Mouse (Mus musculus): Measurements from ENCODE around the gene Gpbp1. TPM values are rescaled to one million over a fixed set of nuclear protein-coding genes. Genes with fewer than 3 reads are reported as not detected.

Gpbp1 gene
- polyA plus RNA-seq, 1 experiment, result 188 TPM

GRCm38 (mm10) chr13:111488651-111489501 lies 1.0 kb downstream of the Gpbp1 start:
- Histone ChIP-seq H3K9ac (ENCODE audit: low read depth, poor library complexity, severe bottlenecking) (peak overlapping the region; percentile 99), H3K27me3 (ENCODE audit: control insufficient read depth, insufficient read depth, low read length, poor library complexity, severe bottlenecking) (peaks cover 3% of the 10 kb centered on the region; the same call in 1 of the 2 replicates), H3K4me1 (ENCODE audit: control insufficient read depth, insufficient read depth, low read length) (peaks cover 2% of the 10 kb centered on the region)

GRCm38 (mm10) chr13:111477695-111478094 lies 12.2 kb downstream of the Gpbp1 start:
- Histone ChIP-seq H3K4me3 (ENCODE audit: low read depth, low read length) (no peak overlapping the region), H3K4me1 (ENCODE audit: control insufficient read depth, insufficient read depth, low read length) (no peaks in the 10 kb centered on the region), H3K27me3 (ENCODE audit: control insufficient read depth, insufficient read depth, low read length, poor library complexity, severe bottlenecking) (no peaks in the 10 kb centered on the region), H3K36me3 (ENCODE audit: control insufficient read depth, insufficient read depth, low read length, poor library complexity, severe bottlenecking) (peaks cover 26% of the 10 kb centered on the region), H3K9ac (ENCODE audit: low read depth, poor library complexity, severe bottlenecking) (no peak overlapping the region), H3K9me3 (replicated peaks; ENCODE audit: control insufficient read depth, insufficient read depth, low read length, poor library complexity, severe bottlenecking) (no peaks in the 10 kb centered on the region), H3K27ac (ENCODE audit: insufficient read depth, low read length) (no peak overlapping the region)
- TF ChIP-seq POLR2A (IDR thresholded peaks at IDR 0.05; ENCODE audit: insufficient read depth, low read length) (no peak), CTCF (IDR thresholded peaks at IDR 0.05; ENCODE audit: low read depth, low read length) (no peak), EP300 (IDR thresholded peaks at IDR 0.05; ENCODE audit: insufficient read depth, low read depth, low read length) (no peak)

More at GRCm38 (mm10) chr13:111488651-111489501, 1.0 kb downstream of the Gpbp1 start:
- H3K36me3 ChIP-seq (ENCODE audit: control insufficient read depth, insufficient read depth, low read length, poor library complexity, severe bottlenecking), result peaks cover 14% of the 10 kb centered on the region
- TF ChIP-seq POLR2A (IDR thresholded peaks at IDR 0.05; ENCODE audit: insufficient read depth, low read length), result no peak
- TF ChIP-seq CTCF (IDR thresholded peaks at IDR 0.05; ENCODE audit: low read depth, low read length), result no peak
- TF ChIP-seq EP300 (IDR thresholded peaks at IDR 0.05; ENCODE audit: insufficient read depth, low read depth, low read length), result no peak
- peak overlapping the region; percentile 1; the same call in 1 of the 2 replicates for H3K27ac ChIP-seq (ENCODE audit: insufficient read depth, low read length)
- no peaks in the 10 kb centered on the region for H3K9me3 ChIP-seq (replicated peaks; ENCODE audit: control insufficient read depth, insufficient read depth, low read length, poor library complexity, severe bottlenecking)
- H3K4me3 ChIP-seq (ENCODE audit: low read depth, low read length), result peak overlapping the region; percentile 76

- Histone ChIP-seq H3K27ac (ENCODE audit: insufficient read depth, low read length) (no peak overlapping the region), H3K36me3 (ENCODE audit: control insufficient read depth, insufficient read depth, low read length, poor library complexity, severe bottlenecking) (peaks cover 24% of the 10 kb centered on the region), H3K4me3 (ENCODE audit: low read depth, low read length) (no peak overlapping the region), H3K9me3 (replicated peaks; ENCODE audit: control insufficient read depth, insufficient read depth, low read length, poor library complexity, severe bottlenecking) (no peaks in the 10 kb centered on the region), H3K4me1 (ENCODE audit: control insufficient read depth, insufficient read depth, low read length) (no peaks in the 10 kb centered on the region), H3K27me3 (ENCODE audit: control insufficient read depth, insufficient read depth, low read length, poor library complexity, severe bottlenecking) (no peaks in the 10 kb centered on the region), H3K9ac (ENCODE audit: low read depth, poor library complexity, severe bottlenecking) (no peak overlapping the region; the same call in 1 of the 2 replicates)
- TF ChIP-seq EP300 (IDR thresholded peaks at IDR 0.05; ENCODE audit: insufficient read depth, low read depth, low read length), result no peak
- TF ChIP-seq CTCF (IDR thresholded peaks at IDR 0.05; ENCODE audit: low read depth, low read length), result no peak
- no peak for TF ChIP-seq POLR2A (IDR thresholded peaks at IDR 0.05; ENCODE audit: insufficient read depth, low read length)
Measured at GRCm38 (mm10) chr13:111470562-111471237, 19.2 kb downstream of the Gpbp1 start.

- no peak overlapping the region for H3K27ac ChIP-seq (ENCODE audit: insufficient read depth, low read length)
- TF ChIP-seq POLR2A (IDR thresholded peaks at IDR 0.05; ENCODE audit: insufficient read depth, low read length) (no peak), CTCF (IDR thresholded peaks at IDR 0.05; ENCODE audit: low read depth, low read length) (no peak), EP300 (IDR thresholded peaks at IDR 0.05; ENCODE audit: insufficient read depth, low read depth, low read length) (no peak)
- no peaks in the 10 kb centered on the region for H3K9me3 ChIP-seq (replicated peaks; ENCODE audit: control insufficient read depth, insufficient read depth, low read length, poor library complexity, severe bottlenecking)
- H3K36me3 ChIP-seq (ENCODE audit: control insufficient read depth, insufficient read depth, low read length, poor library complexity, severe bottlenecking), result peaks cover 37% of the 10 kb centered on the region
- no peaks in the 10 kb centered on the region for H3K27me3 ChIP-seq (ENCODE audit: control insufficient read depth, insufficient read depth, low read length, poor library complexity, severe bottlenecking)
- H3K4me1 ChIP-seq (ENCODE audit: control insufficient read depth, insufficient read depth, low read length), result no peaks in the 10 kb centered on the region
- H3K9ac ChIP-seq (ENCODE audit: low read depth, poor library complexity, severe bottlenecking), result no peak overlapping the region
- no peak overlapping the region for H3K4me3 ChIP-seq (ENCODE audit: low read depth, low read length)
Measured at GRCm38 (mm10) chr13:111467350-111467749, 22.6 kb downstream of the Gpbp1 start.

GRCm38 (mm10) chr13:111461424-111461823 lies 28.5 kb downstream of the Gpbp1 start:
- Histone ChIP-seq H3K4me3 (ENCODE audit: low read depth, low read length) (no peak overlapping the region), H3K4me1 (ENCODE audit: control insufficient read depth, insufficient read depth, low read length) (no peaks in the 10 kb centered on the region), H3K9me3 (replicated peaks; ENCODE audit: control insufficient read depth, insufficient read depth, low read length, poor library complexity, severe bottlenecking) (no peaks in the 10 kb centered on the region), H3K27me3 (ENCODE audit: control insufficient read depth, insufficient read depth, low read length, poor library complexity, severe bottlenecking) (no peaks in the 10 kb centered on the region), H3K9ac (ENCODE audit: low read depth, poor library complexity, severe bottlenecking) (no peak overlapping the region), H3K27ac (ENCODE audit: insufficient read depth, low read length) (no peak overlapping the region), H3K36me3 (ENCODE audit: control insufficient read depth, insufficient read depth, low read length, poor library complexity, severe bottlenecking) (peaks cover 30% of the 10 kb centered on the region)
- TF ChIP-seq POLR2A (IDR thresholded peaks at IDR 0.05; ENCODE audit: insufficient read depth, low read length), result no peak
- TF ChIP-seq CTCF (IDR thresholded peaks at IDR 0.05; ENCODE audit: low read depth, low read length), result no peak
- no peak for TF ChIP-seq EP300 (IDR thresholded peaks at IDR 0.05; ENCODE audit: insufficient read depth, low read depth, low read length)

Data from ES-Bruce4 (cell line).